Mouse (Mus musculus) naive thymus-derived CD4-positive, alpha-beta T cell, adult 5 months (primary cell): ENCODE data around the gene Klra9. TPM values are rescaled to one million over a fixed set of nuclear protein-coding genes. Genes with fewer than 3 reads are reported as not detected.

Experiments used
- polyA plus RNA-seq: library from polyadenylated mRNA; unstranded; fragments of 100-300 nt; shearing (Covaris generic); gene quantifications from one replicate; pipeline ENCODE4 v1.2.1, GENCODE M21; 2017

Klra9 gene
- polyA plus RNA-seq = not detected

GRCm38 (mm10) chr6:130193012-130193411 is at the start of gene Klra9:
Klra9 (minus strand) TSS chr6:130193112.

GRCm38 (mm10) chr6:130233222-130233621 is 40.3 kb upstream of the Klra9 start, which contains the start of gene Klra7:
Klra7 (minus strand) TSS chr6:130233322.

DNA sequence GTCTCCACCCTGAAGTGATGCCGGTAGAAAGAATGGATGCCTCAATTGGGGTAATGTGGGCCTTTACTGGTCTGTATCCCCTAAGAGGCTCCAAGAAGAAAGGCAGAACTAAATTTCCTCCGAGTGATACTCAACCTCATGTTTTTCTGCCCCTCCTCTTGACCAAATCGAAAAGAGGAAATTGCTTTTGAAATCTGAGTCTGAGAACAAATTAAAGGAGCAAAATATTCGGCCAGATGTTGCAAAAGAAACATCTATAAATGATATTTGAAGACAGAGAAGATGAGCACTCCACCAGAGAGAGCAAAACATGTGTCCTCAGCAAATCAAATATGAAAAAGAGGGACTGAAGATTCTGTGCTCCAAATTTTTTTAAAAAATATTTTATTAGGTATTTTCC is 63.1 kb downstream of the Klra9 start, which contains the start of gene Klra8:
Klra8 (minus strand) TSS at position 101 of the 400 bp plus-strand sequence.

Other genes starting within 250 kb of the Klra9 start
- not detected for gene Klra6, start 166.2 kb downstream of the Klra9 start, polyA plus RNA-seq
- gene Klra4, start 125.8 kb downstream of the Klra9 start, polyA plus RNA-seq = not detected
- gene Klra8, start 63.2 kb downstream of the Klra9 start, polyA plus RNA-seq = not detected
- gene Klra7, start 40.2 kb upstream of the Klra9 start, polyA plus RNA-seq = not detected
- not detected for gene Klra10, start 88.8 kb upstream of the Klra9 start, polyA plus RNA-seq
- not detected for gene Klra3, start 144.5 kb upstream of the Klra9 start, polyA plus RNA-seq
- not detected for gene Klra1, start 193.8 kb upstream of the Klra9 start, polyA plus RNA-seq